Mouse (Mus musculus) T-cell, adult 2 months (primary cell): ENCODE data around the gene Elovl2.
A peak's percentile ranks its signal among the peaks of the same experiment; 100 is the strongest.

Experiments
- DNase-seq: peaks from one replicate; pipeline ENCODE4 v3.0.0; 2022; ENCODE audit warnings: low spot score

The Elovl2 gene

GRCm38 (mm10) chr13:41145433-41145970, 74.7 kb downstream of the Elovl2 start:
- DNase-seq: no peak

- peak; percentile 21 for DNase-seq
Observed at GRCm38 (mm10) chr13:41134901-41135300, 85.3 kb downstream of the Elovl2 start.
